Mouse (Mus musculus) kidney, postnatal 14 days (tissue): ENCODE data around the gene Galt.

Experiments used
- DNase-seq: peaks from one replicate; pipeline ENCODE4 v3.0.0; 2022; ENCODE audit warnings: mixed read lengths

Gene Galt

DNA sequence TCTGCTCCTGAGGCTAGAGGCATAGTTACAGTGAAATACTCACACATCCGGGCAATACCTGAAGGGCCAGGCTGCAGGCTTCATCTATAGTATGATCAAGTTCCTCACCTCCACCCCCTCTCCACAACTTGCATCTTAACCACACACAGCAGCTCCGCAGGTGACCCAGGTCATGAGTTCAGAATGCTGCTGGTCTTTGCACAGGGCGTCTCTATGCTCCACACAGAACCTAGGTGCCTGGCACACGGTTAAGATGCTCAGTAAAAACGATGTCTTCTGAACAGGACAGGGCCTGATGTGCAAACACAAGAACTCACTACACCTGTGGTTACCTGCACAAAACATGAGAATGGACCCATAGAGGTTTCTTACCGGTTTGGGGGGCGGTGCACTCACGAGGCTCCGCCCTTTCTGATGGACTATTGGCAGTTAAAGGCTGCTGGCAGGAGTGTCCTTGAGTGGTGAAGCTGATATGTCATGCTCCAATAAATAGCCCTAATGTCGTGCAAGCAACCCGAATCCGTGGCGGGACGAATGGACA lies at the start of gene Galt:
Gene Galt, plus strand, starts transcription at position 432 of the 541 bp plus-strand sequence.
- no peak for DNase-seq

DNA sequence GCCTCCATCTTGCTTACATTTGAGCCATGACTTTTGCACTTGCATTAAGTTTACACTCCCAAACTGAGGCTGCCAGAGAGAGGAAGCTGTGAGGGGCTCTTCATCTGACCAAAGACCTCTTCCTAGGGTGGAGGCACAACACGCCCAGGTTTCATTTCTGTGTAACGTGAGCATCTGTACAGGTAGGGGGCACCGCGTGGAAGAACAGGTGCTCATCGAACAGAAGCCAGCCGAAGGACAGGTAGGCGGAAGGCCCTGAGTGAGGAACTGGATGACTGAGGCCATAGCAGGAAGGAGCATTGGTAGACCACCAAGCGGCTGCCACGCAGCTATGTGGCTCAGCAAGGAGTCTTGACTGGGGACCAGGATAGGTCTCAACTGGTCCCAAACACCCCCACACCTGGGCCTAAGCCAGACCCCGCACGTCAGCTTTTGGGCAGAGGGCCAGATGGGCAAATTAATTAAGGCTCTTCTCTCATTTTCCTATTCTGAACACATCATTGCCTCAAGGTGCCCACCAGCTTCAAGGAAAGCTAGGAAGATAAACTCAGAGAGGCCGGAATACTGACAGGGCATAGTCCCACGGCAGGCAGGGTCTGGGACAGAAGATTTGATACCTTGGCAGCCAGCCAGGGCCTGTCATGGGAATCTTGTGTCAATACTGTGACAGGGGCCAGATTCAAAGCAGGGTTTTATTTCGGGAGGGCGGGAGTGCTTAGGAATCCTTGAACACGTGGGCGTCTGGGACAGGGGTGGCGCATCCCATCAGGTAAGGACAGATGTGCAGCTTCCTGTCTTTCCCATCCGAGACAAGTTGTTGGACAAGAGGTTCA lies 48.9 kb upstream of the Galt start:
- no peak for DNase-seq

DNA sequence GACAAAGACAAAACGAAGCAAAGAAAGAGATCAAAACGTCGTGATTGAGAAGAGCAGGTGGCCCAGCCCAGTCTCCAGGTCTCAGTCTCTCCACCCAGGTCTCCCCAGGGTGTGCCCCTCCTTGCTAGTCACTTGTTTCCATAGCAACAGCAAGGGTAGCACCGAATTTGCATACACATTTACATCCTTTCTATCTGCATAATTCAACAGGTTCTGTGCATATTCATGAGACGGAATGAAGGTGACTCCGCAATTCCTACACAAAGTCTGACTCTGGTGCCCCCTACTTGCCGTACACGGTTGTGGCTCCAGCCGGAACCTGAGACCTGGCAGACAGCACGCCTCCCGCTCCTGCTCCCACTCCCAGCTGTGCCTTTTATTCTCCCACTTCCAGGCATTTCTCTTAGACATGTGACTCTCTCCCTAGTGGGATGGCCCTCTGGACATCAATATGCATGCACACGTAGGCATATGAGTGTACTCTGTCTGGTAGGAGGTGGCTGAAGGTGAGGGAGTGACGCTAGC lies 48.0 kb upstream of the Galt start:
- DNase-seq, result peak; percentile 81

DNA sequence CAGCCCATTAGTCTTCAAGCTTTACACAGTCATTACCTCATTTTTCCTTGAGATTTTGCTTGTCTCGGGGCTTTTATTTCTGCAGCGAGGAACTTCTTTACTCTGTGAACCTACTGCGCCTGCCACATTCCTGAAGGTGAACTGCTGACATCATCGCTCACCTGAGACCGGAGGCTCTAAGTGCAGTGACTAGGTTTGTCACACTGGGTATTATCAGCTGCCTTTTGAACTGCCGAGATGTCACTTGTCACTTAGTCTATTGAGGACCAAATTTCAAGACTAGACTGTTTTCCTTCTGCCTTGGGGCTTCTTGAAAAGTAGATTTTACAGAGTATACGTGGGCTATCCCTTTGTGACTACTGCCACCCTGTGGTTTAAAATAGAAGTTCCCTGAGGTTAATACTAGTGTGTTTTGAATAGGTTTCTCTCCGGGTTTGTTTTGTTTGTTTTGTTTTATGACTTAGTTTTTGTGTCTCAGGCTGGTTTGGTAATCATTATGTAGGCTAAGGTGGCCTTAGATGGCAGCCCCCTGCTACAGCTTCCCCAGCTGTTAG lies 46.8 kb upstream of the Galt start:
- peak; percentile 70 for DNase-seq

DNA sequence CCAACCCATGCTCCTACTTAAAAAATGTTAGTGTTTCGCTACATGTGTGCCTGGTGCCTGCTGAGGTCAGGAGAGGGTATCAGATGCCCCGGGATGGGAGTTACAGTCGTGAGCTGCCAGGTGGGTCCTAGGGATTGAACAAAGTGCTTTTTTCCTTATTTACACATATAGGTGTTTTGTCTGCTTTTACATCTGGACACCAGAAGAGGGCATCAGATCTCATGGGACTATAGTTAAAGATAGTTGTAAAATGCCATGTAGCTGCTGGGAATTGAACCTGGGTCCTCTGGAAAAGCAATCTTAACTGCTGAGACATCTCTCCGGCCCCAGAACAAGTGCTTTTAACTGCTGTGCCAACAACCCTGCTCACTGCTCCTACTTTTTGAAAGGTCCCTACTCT lies 44.8 kb upstream of the Galt start:
- no peak for DNase-seq

DNA sequence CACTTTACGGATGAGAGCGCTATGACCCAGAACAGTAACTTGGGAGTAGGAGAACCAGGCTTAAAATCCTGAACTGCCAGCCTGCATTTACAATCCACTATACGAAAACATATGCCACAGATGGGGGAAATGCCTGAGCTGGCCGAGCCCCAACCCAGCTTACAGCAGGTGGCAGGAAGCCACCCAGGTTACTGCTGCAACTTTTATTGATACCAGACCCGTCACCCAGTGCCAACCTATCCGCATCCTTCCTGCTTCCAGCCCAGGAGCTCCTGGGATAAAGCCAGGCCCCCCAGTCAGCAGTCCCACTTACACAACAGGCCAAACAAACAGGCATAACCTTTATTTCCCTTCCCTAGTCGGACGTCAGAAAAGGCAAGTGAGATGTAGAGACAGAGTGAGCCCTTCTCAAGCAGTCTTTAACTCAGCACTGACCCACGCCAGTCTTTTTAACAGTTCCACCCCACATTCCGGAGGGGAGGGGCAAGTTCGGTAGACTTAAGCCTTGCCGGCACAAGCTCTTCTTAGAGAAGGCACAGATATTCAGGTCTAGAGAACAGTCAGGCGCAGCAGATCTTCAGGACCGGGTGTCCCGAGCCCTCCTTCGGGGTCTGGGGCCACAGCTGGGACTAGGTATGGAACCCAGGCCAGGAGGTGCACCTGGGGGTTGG lies 43.2 kb upstream of the Galt start:
- no peak for DNase-seq

DNA sequence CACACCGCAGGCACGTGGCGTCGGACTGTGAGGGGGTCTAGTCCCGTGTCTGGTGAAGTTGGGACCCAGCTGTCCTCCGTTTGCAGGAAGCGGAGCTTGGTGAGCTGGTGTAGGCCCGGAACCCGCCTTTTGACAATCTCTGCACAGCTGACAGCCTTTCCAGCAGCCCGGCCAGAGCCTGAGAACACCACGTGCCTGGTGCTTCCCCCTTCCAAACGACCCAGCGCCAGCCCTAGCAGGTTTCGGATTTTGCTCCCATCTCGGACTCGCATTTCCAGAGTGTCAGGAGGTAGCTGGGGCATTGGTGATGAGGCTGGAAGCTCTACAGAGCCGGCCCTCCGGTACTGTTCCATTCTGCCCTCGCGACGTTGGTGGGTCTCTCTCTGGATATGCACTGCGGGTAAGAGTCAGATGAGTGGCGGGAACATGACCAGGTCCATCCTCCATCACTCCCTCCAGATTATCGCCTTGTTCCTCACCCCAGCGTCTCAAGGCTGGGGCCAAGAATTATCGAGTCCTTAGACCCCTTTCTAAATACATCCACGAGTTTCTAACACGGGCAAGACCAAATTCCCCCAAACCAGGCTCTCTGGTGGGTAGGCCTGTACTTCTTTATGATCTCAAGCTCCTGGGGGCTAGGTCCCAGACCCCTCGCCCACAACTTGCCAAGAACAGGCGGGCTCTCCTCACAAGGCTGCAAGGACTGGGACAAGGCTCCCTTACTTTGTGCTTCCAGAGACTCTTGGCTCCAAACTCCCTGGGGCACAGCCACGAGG lies 42.4 kb upstream of the Galt start:
- DNase-seq, result peak; percentile 38

DNA sequence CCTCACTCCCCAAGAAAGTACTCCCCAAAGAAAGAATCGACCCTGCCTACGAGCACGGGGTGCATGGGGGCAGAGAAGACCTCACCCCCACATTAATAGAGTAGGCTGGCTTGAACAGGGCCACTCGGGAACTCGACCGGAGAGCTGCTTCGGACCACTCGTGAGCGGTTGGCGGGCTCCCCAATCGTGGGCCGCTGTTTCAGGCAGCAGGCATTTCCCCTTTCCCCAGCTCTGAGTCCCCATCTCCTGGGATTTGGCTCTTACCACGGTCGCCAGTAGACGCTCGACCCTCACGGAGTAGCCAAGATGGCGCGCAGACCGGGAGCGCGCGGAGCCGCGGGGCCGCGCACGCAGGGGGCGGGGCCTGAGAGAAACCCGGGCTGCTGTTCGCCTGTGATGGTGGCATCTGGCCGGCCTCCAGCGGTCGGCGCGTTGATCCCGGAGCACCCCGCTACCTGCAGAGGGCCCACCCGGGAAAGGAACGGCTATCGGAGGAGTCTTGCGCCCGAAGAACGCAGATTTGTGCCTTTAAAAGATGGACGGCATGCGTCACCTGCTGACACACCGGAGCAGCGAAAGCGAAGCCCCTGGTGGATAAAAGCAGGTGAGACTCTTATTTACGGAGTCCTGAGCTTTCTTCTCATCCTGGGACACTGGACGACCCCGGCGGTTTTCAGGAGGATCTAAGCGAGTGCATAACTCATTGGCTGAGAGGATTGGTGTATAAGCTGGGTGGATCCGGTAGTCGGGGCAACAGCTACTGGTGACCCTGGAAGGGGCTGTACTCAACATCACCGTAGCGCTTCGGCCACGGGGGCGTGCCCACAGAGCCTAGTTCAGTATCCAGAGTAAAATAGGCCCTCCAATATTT lies 41.6 kb upstream of the Galt start, which contains the start of gene Rpp25l:
Gene Rpp25l, minus strand, starts transcription at position 338 of the 871 bp plus-strand sequence.
- DNase-seq, result peak; percentile 92

DNA sequence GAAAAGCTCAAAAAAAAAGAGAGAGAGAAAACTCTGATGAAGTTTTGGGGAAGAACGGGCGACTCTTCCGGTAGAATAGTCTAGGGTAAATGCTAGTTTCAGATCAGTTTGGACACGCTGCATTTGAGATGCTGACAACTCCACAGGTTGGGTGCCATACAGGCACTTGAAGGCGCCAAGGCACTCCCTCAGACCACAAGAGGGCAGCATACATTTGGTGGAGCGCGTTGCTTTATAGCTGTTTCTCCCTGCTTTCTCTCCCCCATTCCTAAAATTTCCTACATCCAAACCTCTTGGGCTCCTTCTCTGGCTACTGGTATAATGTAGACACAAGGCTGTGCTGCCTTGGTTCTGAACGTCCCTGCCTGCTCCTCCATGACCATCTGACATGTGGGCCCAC lies 40.8 kb upstream of the Galt start:
- peak; percentile 78 for DNase-seq

DNA sequence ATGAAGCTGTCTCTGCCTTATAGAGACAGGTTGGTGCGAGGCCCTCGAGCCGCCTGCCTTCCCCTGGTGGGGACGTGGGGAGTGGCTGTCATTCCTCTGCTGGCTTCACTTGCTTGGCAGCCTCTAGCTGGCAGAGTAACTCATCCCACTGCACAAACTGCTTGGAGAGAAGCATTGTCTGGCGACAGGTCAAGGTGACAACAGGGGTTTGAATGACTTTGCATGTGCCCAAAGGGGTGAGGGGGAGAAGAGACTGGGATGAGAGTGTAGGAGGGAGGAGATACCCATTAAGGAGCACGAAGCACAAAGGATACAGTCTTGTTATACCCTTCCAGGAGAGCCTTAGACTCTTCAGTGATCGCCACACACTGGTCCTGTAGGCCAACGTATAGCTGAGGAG lies 39.9 kb upstream of the Galt start:
- DNase-seq, result no peak

DNA sequence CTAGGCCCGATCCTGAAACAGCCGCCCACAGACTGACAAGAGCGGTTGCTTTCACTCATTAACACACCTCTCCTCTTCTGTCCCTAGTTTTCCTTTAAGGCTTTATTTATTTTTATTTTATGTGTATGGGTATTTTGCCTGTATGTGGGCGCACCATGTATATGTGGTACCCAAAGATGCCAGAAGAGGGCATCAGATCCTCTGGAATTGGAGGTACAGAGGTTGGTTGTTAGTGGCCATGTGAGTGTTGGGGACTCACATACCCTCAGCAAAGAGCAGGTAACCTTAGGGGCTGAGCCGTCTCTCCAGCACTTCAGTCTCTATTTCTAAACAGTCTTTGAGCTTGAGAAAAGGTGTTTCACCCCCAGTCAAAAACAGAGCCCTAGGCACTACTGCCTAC lies 39.4 kb upstream of the Galt start:
- peak; percentile 64 for DNase-seq

DNA sequence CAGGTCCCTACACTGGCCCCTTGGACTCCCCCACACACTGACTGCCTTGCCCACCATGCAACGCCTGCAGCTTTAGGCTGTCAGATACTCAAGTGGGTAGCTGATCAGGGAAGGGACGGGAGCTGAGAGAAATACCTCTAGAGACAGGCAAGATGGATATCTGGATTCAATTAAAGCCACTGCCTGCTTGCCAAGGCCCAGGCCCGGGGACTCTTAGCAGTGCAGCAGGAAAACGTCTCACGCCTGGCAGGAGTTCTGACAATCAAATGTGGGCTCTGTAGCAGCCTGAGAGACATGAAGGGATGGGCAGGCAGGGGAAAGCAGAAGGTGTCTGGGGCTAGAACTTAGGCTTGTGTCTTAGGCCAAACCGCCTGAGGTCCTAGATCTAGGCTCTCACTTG lies 38.2 kb upstream of the Galt start:
- DNase-seq, result no peak

DNA sequence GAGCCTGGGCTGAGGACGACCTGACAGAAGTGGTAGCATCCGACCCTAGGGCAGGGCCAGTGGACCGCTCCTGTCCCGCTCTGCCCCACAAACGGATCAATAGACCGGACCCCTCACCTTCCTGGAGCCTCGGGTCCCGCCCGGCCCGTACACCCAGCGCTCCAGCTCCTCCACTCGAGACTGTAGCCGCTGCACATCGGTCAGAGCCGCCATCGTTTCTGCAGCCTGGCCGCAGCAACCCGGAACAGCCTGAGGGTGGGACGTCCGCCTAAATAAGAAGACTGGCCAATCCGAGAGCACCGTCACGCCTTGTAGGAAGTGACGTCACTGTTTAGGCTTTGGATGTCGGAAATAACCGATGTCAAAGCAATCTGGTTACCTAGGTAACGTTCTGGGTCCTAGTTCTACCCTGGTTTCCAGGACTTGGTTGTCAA lies 32.1 kb upstream of the Galt start, which contains the start of gene Dctn3:
Gene Dctn3, minus strand, starts transcription at position 253 of the 434 bp plus-strand sequence.
- DNase-seq, result peak; percentile 95

DNA sequence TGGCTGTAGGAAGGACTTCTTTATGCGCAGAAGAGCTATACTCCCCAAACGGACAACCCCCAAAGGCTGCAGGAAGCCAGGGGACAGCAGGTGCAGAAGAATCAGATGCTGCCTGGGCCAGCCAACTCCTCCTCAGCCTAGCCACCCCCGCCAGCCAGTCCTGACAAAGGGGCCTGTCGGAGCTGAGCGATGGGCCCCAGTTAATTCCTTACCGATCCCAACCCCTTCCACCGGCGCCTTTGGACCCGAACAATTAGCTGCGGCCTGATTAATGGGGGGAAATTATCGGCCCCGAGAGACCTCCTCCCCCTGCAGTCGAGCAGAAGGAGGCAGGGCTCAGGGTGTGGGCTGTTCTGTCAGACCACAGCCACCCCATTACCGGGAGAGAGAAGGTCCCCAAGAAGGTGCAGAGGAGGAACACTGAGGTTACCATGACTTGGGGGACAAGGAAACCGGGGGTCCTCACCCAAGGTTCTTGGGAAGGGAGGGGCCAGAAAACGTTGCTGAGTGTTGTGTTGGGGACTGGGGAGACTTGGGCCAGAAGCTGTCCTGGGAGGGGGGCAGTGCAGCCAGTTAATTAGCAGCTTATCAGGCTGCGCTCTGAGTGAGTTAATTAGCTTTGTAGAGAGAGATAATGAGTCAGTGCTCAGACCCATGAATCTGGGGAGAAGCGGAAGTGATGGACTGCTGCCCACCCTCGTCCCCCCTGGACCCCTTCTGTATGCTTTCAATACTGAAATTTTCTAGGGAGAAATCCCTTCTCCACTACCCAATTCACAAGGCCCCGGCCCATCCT lies 28.0 kb upstream of the Galt start:
- no peak for DNase-seq

DNA sequence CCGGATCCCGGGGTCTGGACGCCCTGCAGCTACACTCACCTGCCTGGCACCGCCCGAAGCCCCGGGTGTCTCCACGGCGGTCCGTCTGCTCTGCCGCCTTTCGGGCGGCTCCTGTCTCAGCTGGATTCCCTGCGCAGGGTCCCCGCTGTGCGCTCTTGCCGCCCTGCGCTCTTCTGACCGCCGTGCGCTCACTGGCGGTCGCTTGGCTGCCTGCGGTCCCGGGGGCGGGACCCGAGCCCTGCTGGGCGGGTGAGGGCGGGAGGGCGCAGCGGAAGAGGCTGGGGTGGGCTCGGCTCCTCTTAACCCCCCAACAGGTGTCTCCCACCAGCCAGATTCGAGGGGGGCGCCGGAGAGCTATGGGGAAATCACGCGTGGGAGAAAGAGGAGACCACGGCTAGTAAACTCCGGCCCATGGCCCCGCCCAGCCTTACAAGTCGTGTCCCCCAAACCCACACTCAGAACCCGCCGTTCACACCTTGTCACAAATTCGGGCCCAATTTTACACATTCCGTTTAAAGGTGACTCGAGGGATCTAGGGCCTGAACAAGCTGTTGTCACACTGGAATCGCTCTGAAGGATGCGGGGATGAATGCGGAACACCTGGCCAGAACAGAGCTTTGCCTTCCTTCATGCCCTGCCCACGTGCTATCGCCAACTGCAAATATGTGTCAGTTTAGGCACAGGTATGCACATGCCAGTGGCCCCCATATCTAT lies 23.8 kb upstream of the Galt start, which contains the start of gene Arid3c:
Gene Arid3c, minus strand, starts transcription at position 91 of the 714 bp plus-strand sequence.
- no peak for DNase-seq

DNA sequence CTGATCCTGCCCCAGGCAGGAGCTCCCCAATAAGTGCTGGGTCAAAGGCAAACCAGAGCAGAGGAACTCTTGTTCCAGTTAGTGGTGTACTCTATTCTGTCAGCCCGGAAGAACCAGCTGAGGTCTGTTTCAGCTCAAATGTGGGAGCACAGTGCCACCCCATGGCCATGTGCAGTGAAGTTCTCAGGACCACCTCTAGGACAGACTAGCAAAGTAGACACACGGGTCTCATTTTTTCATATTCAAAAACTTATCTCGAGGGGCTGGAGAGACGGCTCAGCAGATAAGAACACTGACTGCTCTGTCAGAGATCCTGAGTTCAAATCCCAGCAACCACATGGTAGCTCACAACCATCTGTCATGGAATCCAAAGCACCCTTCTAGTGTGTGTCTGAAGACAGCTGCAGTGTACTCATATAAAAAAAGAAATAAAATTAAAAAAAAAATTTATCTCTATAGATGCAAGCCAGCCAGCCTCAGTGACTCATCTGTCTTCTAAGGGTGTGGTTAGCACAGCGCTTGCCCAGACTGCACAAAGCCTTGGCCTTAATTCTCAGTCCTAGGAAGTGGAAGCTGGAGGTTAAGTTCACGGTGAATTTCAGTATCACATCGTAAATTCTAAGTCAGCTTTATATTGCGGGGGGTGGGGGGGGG lies 17.3 kb upstream of the Galt start:
- peak; percentile 84 for DNase-seq

DNA sequence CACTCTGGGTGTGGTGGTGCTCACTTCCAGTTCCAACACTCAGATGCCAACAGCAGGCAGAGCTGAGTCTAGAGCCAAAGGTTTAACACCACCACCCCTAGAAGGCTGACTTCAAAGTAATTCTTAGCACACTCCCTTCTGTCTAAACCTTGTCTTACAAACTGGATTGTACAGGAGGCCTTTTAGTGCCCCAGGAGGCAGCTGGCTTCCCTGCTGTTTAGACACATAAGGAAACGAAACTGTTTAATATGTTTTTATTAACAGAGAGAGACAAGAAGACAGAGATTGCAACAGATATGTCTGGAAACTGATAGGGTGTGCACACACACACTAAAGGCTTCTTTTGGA lies 16.8 kb upstream of the Galt start:
- no peak for DNase-seq

DNA sequence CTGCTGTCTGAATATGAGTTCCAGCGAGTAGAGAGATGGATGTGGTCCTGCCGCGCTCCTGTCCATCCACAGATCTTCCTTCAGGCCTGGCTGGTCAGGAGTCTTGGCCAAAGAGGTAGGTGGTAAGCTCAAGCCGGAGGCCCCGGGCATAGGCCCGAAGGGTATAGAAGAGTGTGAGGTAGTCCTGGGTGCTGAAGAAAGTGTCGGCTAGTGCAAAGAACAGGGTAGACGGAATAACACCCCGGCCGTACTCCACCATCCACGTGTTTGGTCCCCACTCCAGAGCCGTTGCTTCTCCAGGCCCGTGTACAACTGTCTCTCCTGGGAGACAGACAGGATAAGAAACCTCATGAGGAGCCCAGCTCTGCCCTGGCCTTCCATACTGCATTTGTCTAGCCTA lies 15.8 kb upstream of the Galt start:
- DNase-seq, result no peak
